Mouse (Mus musculus): Measurements from ENCODE around the gene Rab4b. TPM values are rescaled to one million over a fixed set of nuclear protein-coding genes. Genes with fewer than 3 reads are reported as not detected.
A peak's percentile ranks its signal among the peaks of the same experiment; 100 is the strongest.

Gene Rab4b
- total RNA-seq (2021) = 10 to 100 TPM; 36.1 to 42.0 TPM
- long read RNA-seq, experiment 1, transcript Rab4b-201 (8 exons, 1,192 nt) = major isoform, 41 of 54 reads
- long read RNA-seq, experiment 1, partial matches to known transcripts = 4 of 54 reads
- long read RNA-seq, experiment 1, other reads (novel, unspliced or antisense) = 6 of 54 reads
- long read RNA-seq, experiment 2, transcript Rab4b-201 (8 exons, 1,192 nt) = major isoform, 16 of 30 reads
- long read RNA-seq, experiment 2, partial matches to known transcripts = 2 of 30 reads
- long read RNA-seq, experiment 2, other reads (novel, unspliced or antisense) = 10 of 30 reads

GRCm38 (mm10) chr7:27178324-27179216 lies at the start of gene Rab4b:
TSS of gene Rab4b (minus strand) at chr7:27178896.
- DNase-seq = peak; percentile 98

GRCm38 (mm10) chr7:27228281-27228821 lies 49.7 kb upstream of the Rab4b start, which contains the start of gene Itpkc:
TSS of gene Itpkc (minus strand) at chr7:27228661.
- DNase-seq = peak; percentile 93

- DNase-seq = no peak
Observed at GRCm38 (mm10) chr7:27227676-27228075, 49.0 kb upstream of the Rab4b start.

- DNase-seq = no peak
Observed at GRCm38 (mm10) chr7:27227276-27227675, 48.6 kb upstream of the Rab4b start.

- peak; percentile 61 for DNase-seq
Observed at GRCm38 (mm10) chr7:27224877-27225575, 46.3 kb upstream of the Rab4b start.

GRCm38 (mm10) chr7:27222538-27222937 lies 43.8 kb upstream of the Rab4b start:
- DNase-seq = no peak

- DNase-seq = no peak
Observed at GRCm38 (mm10) chr7:27221939-27222338, 43.2 kb upstream of the Rab4b start.

GRCm38 (mm10) chr7:27219937-27220336 lies 41.2 kb upstream of the Rab4b start:
- DNase-seq = no peak

- DNase-seq = peak; percentile 34
Observed at GRCm38 (mm10) chr7:27218586-27218985, 39.9 kb upstream of the Rab4b start.

- DNase-seq = no peak
Observed at GRCm38 (mm10) chr7:27212626-27213025, 33.9 kb upstream of the Rab4b start.

- DNase-seq = no peak
Observed at GRCm38 (mm10) chr7:27203730-27204449, 25.2 kb upstream of the Rab4b start.

GRCm38 (mm10) chr7:27198779-27199178 lies 20.1 kb upstream of the Rab4b start:
- no peak for DNase-seq

- DNase-seq = no peak
Observed at GRCm38 (mm10) chr7:27198355-27198754, 19.7 kb upstream of the Rab4b start.

- DNase-seq = peak; percentile 38
Observed at GRCm38 (mm10) chr7:27197634-27198033, 18.9 kb upstream of the Rab4b start.

- DNase-seq = no peak
Observed at GRCm38 (mm10) chr7:27197136-27197535, 18.4 kb upstream of the Rab4b start.

- DNase-seq = peak; percentile 95
Observed at GRCm38 (mm10) chr7:27195681-27196611, 17.2 kb upstream of the Rab4b start, which contains the start of the genes BC024978 and Snrpa. TSS of gene BC024978 (plus strand) at chr7:27195781. TSS of gene Snrpa (minus strand) at chr7:27196271.

GRCm38 (mm10) chr7:27193731-27194130 lies 15.0 kb upstream of the Rab4b start:
- DNase-seq = no peak

- no peak for DNase-seq
Observed at GRCm38 (mm10) chr7:27192434-27192833, 13.7 kb upstream of the Rab4b start.

- DNase-seq = no peak
Observed at GRCm38 (mm10) chr7:27189271-27189931, 10.7 kb upstream of the Rab4b start.

- DNase-seq = no peak
Observed at GRCm38 (mm10) chr7:27185986-27186385, 7.3 kb upstream of the Rab4b start.
